Mouse (Mus musculus) heart, postnatal 0 days (tissue): Measurements from ENCODE around the gene Ubxn6.

Experiments
- CTCF ChIP-seq: IDR thresholded peaks from 2 replicates; pipeline ENCODE4 v1.5.1; 2016; ENCODE audit warnings: antibody characterized with exemption, control low read depth, low read depth
- EP300 ChIP-seq: IDR thresholded peaks from 2 replicates; pipeline ENCODE4 v1.6.1; 2016; ENCODE audit warnings: antibody characterized with exemption, low read depth

DNA sequence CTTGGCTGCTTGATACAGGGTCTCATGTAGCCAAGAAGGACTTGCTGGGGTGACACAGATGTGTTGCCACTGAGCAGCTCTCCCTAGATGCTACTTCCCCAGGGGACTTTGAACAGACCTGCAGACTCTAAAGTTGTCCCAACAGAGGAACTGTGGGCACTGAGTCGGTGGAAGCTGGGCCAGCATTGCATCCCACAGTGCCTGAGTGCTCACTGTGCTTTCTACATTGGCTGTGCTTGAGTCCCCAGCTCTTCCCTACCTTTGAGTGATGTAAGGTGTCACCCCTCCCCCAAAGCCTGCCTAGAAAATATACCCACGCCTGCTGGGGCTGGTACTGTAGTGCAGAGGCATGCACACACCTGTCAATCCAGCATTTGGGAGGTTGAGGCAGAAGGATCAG lies 32.9 kb upstream of the Ubxn6 start:
- TF ChIP-seq EP300: no peak
- no peak for TF ChIP-seq CTCF
